Mouse (Mus musculus): Measurements from ENCODE around the gene Olfr460. TPM values are rescaled to one million over a fixed set of nuclear protein-coding genes. Genes with fewer than 3 reads are reported as not detected.
"Not testable (repeated sequence)": the region's sequence is repeated elsewhere in the genome, so short reads cannot be mapped to it uniquely, and the experiment has no call there.

The Olfr460 gene
- total RNA-seq (2021), result not detected
- long read RNA-seq, experiment 1, result 0 reads
- long read RNA-seq, experiment 2, result 0 reads

GRCm38 (mm10) chr6:40569187-40569586 lies at the start of gene Olfr460:
Olfr460 (plus strand) TSS chr6:40569487.
- intact Hi-C loops (cut with DNase I), result no loop called here
- DNase-seq, result no peak

DNA sequence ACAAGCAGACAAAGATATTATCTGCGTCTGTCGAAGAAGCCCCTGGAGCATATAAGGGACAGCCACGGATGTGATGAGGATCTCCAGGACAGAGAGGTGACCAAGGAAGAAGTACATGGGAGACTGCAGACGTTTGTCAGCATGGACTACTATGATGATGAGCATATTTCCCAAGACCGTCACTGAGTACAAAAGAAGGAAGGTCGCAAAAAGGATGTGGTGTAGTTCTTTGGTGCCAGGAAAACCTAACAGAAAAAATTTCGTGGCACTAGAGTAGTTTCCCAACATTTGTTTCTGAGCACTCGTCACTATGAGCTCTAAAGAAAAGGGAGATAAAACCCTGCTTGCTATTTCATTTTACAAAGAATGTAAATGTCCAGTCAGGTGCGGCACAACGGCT lies 24.6 kb upstream of the Olfr460 start:
- DNase-seq, result no peak
- intact Hi-C loops (cut with DNase I), result no loop called here

DNA sequence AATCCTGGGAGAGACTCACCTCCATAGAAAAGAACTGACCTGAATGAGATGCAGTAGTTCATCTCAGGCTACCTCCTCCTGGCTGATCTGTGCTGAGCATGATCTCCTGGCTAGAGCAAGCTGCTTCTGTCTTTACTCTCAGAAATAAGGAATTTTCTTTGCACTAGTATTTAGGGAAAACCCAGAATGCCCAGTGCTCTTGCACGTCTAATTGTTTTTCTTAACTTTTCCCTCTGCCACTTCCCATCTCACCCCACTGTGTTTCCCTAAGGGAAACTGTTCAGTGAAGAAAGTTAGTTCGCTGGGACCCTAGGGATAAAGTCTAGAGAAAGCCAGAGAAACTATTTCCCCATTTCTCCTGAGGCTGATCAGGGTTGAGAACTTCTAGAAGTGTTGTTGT lies 14.3 kb upstream of the Olfr460 start, which contains the start of gene Olfr461:
Gene Olfr461, minus strand, starts transcription at position 101 of the 400 bp plus-strand sequence.
- no peak for DNase-seq
- intact Hi-C loops (cut with DNase I), result no loop called here

DNA sequence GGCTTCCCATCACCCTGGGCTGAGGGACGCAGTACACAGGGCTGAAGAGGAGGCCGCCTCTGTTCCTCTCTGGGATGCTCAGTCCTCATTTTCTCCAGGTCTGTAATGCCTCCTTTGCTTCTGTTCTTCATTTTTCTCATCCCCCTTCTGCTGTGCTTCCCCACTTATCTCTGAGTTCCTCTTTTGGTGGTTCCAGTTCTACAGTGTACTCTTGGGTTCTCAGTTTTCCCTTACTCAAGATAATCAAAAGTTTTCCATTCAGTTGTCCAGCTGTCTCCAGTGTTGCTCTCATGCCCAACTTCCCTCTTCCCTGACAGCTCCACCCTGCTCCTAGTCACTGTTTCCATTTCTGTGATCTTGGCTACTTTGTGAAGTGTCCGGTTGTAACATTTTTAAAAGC lies 4.3 kb downstream of the Olfr460 start:
- DNase-seq, result no peak
- intact Hi-C loops (cut with DNase I), result no loop called here

- intact Hi-C loops (cut with DNase I), result no loop called here
- no peak for DNase-seq
Observed at GRCm38 (mm10) chr6:40576305-40576704, 7.0 kb downstream of the Olfr460 start.

DNA sequence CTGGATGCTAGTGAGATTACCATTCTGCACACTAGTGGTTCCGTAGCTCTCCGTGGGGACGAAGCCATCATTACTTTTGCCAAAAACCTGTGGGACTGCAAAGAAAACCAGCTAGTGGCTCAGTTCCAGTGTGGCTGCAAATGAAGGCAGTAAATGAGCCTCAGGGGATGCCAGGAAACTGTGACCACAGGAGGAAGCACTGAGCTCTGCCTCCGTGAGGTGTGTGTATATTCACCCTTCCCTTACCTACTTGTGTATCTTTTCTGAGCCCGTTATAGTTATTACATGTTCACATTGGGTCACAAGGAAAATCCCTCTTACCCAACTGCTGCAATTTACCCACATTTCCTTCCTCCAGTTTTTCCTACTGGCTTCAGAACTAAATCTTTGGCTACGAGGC lies 15.0 kb downstream of the Olfr460 start:
- no peak for DNase-seq
- intact Hi-C loops (cut with DNase I), result no loop called here

DNA sequence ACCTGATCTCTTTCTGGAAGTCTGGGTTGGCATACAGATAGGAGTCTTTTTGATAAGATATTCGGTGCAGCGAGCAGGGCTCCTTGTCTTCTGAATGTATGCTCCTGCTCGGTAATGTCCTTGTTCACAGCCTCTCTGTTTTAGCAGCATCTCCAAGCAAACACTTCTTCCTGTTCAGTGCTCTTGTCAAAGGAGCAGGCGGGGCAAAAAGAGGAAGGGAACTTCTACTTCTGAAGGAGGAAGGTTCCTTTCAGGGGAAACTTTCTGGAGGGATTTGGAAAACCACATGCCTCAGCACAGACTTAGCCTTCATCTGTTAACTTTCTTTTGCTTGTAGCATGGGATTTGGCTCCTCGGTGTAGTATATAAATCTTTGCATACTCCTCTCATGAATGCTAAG lies 16.4 kb downstream of the Olfr460 start, which contains the start of gene Clec5a:
Gene Clec5a, minus strand, starts transcription at position 177 of the 400 bp plus-strand sequence.
- no peak for DNase-seq
- intact Hi-C loops (cut with DNase I), result no loop called here

- no peak for DNase-seq
- intact Hi-C loops (cut with DNase I), result no loop called here
Observed at GRCm38 (mm10) chr6:40588346-40588745, 19.1 kb downstream of the Olfr460 start.

- no peak for DNase-seq
- intact Hi-C loops (cut with DNase I), result no loop called here
Observed at GRCm38 (mm10) chr6:40594804-40595550, 25.7 kb downstream of the Olfr460 start.

DNA sequence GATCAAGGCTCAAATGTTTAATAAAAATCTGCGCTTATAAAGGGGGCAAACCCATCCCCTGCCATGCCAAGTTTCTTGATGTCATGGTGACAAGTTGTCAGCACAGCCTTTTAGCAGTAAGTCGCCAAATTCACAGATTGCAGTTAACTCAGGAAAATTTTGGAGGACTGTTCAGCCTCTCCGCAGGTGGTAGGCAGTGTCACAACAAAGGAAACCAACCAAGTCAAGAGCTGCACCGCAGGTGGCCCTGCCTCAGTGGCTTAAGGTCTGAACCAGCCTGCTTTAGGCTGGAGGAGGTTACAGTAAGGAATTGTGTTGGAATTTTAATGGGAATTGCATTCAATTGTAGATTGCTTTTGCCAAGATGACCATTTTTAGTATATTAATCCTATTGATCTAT lies 29.3 kb downstream of the Olfr460 start:
- intact Hi-C loops (cut with DNase I), result not testable (repeated sequence)

DNA sequence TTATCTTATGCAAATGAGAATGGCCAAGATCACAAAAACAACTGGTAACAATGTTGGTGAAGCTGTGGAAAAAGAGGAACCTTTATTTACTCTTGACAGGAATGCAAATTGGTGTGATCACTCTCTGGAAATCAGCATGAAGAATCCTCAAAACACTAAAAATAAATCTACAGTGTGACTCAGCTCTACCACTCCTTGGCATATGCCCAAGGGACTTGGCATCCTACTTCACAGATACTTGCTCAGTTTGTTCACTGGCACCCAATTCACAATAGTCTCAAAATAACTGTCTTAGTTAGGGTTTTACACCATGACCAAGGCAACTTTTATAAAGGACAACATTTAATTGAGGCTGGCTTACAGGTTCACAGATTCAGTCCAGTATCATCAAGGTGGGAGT lies 38.1 kb downstream of the Olfr460 start:
- intact Hi-C loops (cut with DNase I), result no loop called here
- DNase-seq, result peak in 1 of 2 experiments; percentile 10

More for the DNA sequence above, 29.3 kb downstream of the Olfr460 start:
- not testable (repeated sequence) for DNase-seq

DNA sequence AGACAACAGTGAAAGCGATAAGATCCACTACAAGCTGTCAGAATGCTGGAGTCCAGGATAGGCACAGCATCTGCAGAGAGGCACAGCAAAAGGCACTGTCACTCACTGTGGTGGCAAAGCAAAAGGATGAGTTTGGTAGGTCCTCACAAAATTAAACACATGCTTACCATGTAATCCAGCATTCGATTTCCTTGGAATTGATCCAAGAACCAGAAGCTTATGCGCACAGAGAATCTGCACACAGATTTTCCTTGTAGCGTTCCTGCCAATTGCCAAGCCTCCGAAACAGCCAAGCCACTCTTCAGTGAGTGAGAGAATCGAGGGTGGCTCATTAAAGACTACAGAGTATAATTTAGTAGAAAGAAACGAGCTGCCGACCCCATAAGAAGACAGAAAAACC lies 41.0 kb downstream of the Olfr460 start:
- DNase-seq, result no peak
- intact Hi-C loops (cut with DNase I), result no loop called here

DNA sequence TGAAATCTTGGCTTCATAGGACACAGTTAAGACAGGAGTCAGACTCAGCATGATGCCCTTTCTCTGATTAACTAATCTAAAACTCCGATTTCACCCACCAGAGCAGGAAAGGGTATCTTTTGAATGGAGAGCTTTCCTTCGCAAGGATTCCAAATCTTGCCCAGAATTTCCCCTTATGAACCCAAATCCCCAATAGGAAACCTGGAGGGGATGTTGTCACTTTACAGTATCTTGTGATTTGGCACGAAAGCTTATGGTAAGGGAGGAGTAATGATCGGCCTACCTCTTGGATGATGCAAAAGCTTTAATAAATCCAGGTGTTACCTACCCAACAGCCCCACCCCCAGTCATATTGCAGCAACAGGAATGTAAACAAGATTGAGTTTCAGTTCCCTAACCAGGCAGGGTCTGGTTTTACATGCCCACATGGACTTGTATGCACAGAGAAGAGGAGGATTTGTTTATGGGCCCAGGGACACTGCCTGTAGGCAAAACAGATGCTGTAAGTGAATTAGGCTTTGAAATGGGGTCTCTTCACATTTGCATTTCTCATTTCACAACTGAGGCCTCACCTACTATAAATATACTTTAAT lies 44.1 kb downstream of the Olfr460 start, which contains the start of gene Tas2r138:
Gene Tas2r138, minus strand, starts transcription at position 51 of the 593 bp plus-strand sequence.
- intact Hi-C loops (cut with DNase I), result no loop called here
- no peak for DNase-seq

DNA sequence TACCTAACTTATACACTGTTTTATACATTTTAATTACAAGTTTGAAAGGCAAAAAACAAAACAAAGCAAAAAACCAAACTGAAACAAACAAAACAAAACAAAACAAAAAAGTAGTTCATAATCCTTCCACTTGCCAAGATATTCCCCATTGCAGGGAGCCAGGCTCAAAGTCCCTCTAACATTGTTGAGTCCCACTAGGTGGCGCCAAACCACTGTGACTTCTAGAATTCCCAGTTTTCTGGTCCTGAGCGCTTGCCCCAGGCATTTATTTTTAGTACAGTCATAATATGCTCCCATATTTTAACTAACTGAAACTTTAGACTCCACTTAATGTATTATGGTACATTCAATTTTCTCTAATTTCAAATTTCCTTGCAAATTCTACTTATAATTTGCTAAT lies 48.7 kb downstream of the Olfr460 start:
- intact Hi-C loops (cut with DNase I), result loop anchor here (1.0 kb wide), 1 partner anchor 71 kb away; no protein-coding TSS in a partner anchor
- DNase-seq, result peak; percentile 60 to 77

Other genes with a start within 250 kb of the Olfr460 start
- 10 to 100 TPM; 18.4 TPM for gene Agk, start 244.3 kb upstream of the Olfr460 start, total RNA-seq (2021)
- gene E330009J07Rik, start 133.4 kb upstream of the Olfr460 start, total RNA-seq (2021), result 1 to 10 TPM; 3.3 to 3.4 TPM
- not detected for gene Wee2, start 130.4 kb upstream of the Olfr460 start, total RNA-seq (2021)
- gene Ssbp1, start 98.1 kb upstream of the Olfr460 start, total RNA-seq (2021), result 10 to 100 TPM; 31.8 to 36.3 TPM
- not detected for gene Tas2r137, start 78.3 kb upstream of the Olfr460 start, total RNA-seq (2021)
- gene Tas2r108, start 76.0 kb upstream of the Olfr460 start, total RNA-seq (2021), result not detected
- not detected for gene Prss37, start 50.0 kb upstream of the Olfr460 start, total RNA-seq (2021)
- gene Olfr461, start 14.4 kb upstream of the Olfr460 start, total RNA-seq (2021), result not detected
- gene Clec5a, start 16.3 kb downstream of the Olfr460 start, total RNA-seq (2021), result 1 to 10 TPM in 1 of 2 experiments, under 1 TPM in 1; 0.91 to 1.1 TPM
- gene Tas2r138, start 43.8 kb downstream of the Olfr460 start, total RNA-seq (2021), result not detected
- under 1 TPM; 0.38 to 0.68 TPM for gene Mgam, start 59.3 kb downstream of the Olfr460 start, total RNA-seq (2021)

Data from heart, postnatal 14 days (tissue).